Mouse (Mus musculus): Measurements from ENCODE around the gene 1700025C18Rik.

GRCm38 (mm10) chr2:165089470-165089869, 1.1 kb downstream of the 1700025C18Rik start:
- TF ChIP-seq POLR2A (IDR thresholded peaks at IDR 0.05; ENCODE audit: low read depth, low read length) (no peak), CTCF (conservative IDR thresholded peaks at IDR 0.05; ENCODE audit: insufficient read depth, insufficient read length, low read depth, low read length) (no peak)

Data from kidney, adult 2 months (tissue).